Mouse (Mus musculus): ENCODE results near the gene Cpsf6. TPM values are rescaled to one million over a fixed set of nuclear protein-coding genes. Genes with fewer than 3 reads are reported as not detected.

Cpsf6 gene
- polyA plus RNA-seq, 1 experiment: 51.9 TPM

DNA sequence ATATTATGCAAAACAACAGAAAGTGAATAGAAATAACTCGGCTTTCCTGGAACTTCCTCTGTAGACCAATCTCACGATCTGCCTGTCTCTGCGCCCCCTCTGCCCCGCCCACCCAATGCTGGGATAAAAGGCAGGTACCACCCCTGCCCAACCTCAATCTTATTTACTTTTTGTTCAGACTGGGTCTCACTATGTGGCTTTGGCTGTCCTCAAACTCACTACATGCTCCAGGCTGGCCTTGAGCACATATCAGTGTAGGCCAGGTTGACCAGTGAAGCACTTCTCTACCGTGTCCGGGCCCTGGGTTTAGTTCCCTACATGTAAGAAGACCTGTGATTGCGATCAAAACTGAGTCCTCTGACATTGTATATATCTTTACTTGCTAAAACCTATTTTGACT, 40.6 kb downstream of the Cpsf6 start:
- H3K27me3 ChIP-seq (ENCODE audit: control insufficient read depth, insufficient read depth, low read length): no peaks in the 10 kb centered on the region
- H3K4me3 ChIP-seq (ENCODE audit: extremely low read depth, insufficient read depth, insufficient read length): no peak overlapping the region
- H3K4me1 ChIP-seq (ENCODE audit: control insufficient read depth, insufficient read depth, insufficient read length): no peaks in the 10 kb centered on the region
- H3K36me3 ChIP-seq (ENCODE audit: control insufficient read depth, insufficient read depth, low read length): no peaks in the 10 kb centered on the region; the same call in 1 of the 2 replicates
- 60% methylated on average over 7 of the region's 7 CpGs for WGBS
- no peak for TF ChIP-seq CTCF (IDR thresholded peaks at IDR 0.05; ENCODE audit: extremely low read depth, insufficient read depth, insufficient read length, insufficient replicate concordance)
- TF ChIP-seq POLR2A (IDR thresholded peaks at IDR 0.05; ENCODE audit: low read depth, low read length): no peak
- no peak for DNase-seq (ENCODE audit: low read depth in 1 of 2, low spot score in 2 of 2)
- no peak overlapping the region for H3K27ac ChIP-seq (ENCODE audit: insufficient read depth, low read length)

DNA sequence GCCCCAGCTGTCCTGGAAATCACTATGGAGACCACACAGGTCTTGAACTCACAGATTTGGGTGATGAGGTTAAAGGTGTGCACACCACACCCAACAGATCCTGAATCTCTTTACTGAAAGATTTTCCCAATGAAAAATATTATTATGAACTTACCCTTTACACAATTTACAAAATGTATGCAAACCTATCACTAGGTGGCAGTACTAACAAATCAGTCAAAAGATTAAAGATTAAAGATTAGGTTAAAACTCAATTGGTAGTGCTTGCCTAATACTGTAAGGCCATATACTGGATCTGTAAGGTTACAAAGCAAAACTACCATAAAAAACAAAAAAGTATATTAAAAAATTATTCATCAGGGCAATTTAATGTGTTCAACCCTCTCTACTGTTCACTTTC, 41.9 kb downstream of the Cpsf6 start:
- H3K4me1 ChIP-seq (ENCODE audit: control insufficient read depth, insufficient read depth, insufficient read length): no peaks in the 10 kb centered on the region
- H3K4me3 ChIP-seq (ENCODE audit: extremely low read depth, insufficient read depth, insufficient read length): no peak overlapping the region
- H3K27ac ChIP-seq (ENCODE audit: insufficient read depth, low read length): no peak overlapping the region
- H3K27me3 ChIP-seq (ENCODE audit: control insufficient read depth, insufficient read depth, low read length): no peaks in the 10 kb centered on the region
- DNase-seq (ENCODE audit: low read depth in 1 of 2, low spot score in 2 of 2): no peak
- no peak for TF ChIP-seq POLR2A (IDR thresholded peaks at IDR 0.05; ENCODE audit: low read depth, low read length)
- TF ChIP-seq CTCF (IDR thresholded peaks at IDR 0.05; ENCODE audit: extremely low read depth, insufficient read depth, insufficient read length, insufficient replicate concordance): no peak
- H3K36me3 ChIP-seq (ENCODE audit: control insufficient read depth, insufficient read depth, low read length): no peaks in the 10 kb centered on the region; the same call in 1 of the 2 replicates

DNA sequence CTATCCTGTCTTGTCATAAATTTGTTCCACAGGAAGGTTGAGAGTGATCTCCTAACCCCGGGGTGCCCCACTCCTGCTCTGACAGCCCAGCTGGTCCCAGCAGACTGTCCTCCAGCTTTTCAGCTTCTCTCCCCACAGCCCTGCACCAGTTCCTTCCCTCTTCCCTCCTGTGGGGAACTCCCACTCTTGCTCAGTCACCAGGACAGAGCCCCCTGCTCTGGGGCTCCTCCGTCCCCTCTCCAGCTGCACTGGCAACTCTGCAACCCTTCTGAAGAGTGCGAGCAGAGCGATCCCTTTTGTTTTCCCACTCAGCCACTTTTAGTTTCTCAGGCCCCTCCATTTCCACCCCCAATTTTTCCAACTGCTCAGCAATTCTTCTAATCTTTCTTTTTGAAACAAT, 44.2 kb downstream of the Cpsf6 start:
- no peak overlapping the region for H3K4me3 ChIP-seq (ENCODE audit: extremely low read depth, insufficient read depth, insufficient read length)
- no peaks in the 10 kb centered on the region for H3K36me3 ChIP-seq (ENCODE audit: control insufficient read depth, insufficient read depth, low read length)
- no peak overlapping the region for H3K27ac ChIP-seq (ENCODE audit: insufficient read depth, low read length)
- no peak for TF ChIP-seq POLR2A (IDR thresholded peaks at IDR 0.05; ENCODE audit: low read depth, low read length)
- no peak for TF ChIP-seq CTCF (IDR thresholded peaks at IDR 0.05; ENCODE audit: extremely low read depth, insufficient read depth, insufficient read length, insufficient replicate concordance)
- DNase-seq (ENCODE audit: low read depth in 1 of 2, low spot score in 2 of 2): no peak
- no peaks in the 10 kb centered on the region for H3K4me1 ChIP-seq (ENCODE audit: control insufficient read depth, insufficient read depth, insufficient read length)
- WGBS: 10% methylated on average over 4 of the region's 4 CpGs
- H3K27me3 ChIP-seq (ENCODE audit: control insufficient read depth, insufficient read depth, low read length): no peaks in the 10 kb centered on the region

DNA sequence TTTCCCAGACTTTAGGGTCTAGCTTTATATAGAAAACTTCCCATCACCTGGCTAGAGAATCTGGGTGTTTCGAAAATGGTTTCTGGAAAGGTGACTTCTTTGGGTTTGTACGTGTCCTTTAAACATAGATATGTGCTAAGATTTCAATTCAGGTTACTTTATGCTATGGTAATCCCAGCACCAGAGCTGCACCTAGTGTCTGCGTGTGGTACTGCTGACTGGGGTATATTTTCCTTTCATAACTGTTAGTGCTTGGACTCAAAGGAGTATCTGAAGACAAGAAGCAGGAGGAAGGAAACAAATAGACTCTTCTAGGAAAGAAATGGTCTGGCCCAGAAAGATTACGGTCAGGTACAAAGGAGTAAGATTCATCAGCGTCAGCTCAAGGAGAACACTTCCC, 49.3 kb downstream of the Cpsf6 start:
- H3K4me3 ChIP-seq (ENCODE audit: extremely low read depth, insufficient read depth, insufficient read length): no peak overlapping the region
- H3K36me3 ChIP-seq (ENCODE audit: control insufficient read depth, insufficient read depth, low read length): no peaks in the 10 kb centered on the region
- no peaks in the 10 kb centered on the region for H3K4me1 ChIP-seq (ENCODE audit: control insufficient read depth, insufficient read depth, insufficient read length)
- WGBS: 18% methylated on average over 5 of the region's 5 CpGs
- TF ChIP-seq POLR2A (IDR thresholded peaks at IDR 0.05; ENCODE audit: low read depth, low read length) (no peak), CTCF (IDR thresholded peaks at IDR 0.05; ENCODE audit: extremely low read depth, insufficient read depth, insufficient read length, insufficient replicate concordance) (peak; percentile 24; the same call in 1 of the 2 replicates)
- DNase-seq (ENCODE audit: low read depth in 1 of 2, low spot score in 2 of 2): peak; percentile 14 to 44
- H3K27me3 ChIP-seq (ENCODE audit: control insufficient read depth, insufficient read depth, low read length): no peaks in the 10 kb centered on the region
- H3K27ac ChIP-seq (ENCODE audit: insufficient read depth, low read length): no peak overlapping the region

DNA sequence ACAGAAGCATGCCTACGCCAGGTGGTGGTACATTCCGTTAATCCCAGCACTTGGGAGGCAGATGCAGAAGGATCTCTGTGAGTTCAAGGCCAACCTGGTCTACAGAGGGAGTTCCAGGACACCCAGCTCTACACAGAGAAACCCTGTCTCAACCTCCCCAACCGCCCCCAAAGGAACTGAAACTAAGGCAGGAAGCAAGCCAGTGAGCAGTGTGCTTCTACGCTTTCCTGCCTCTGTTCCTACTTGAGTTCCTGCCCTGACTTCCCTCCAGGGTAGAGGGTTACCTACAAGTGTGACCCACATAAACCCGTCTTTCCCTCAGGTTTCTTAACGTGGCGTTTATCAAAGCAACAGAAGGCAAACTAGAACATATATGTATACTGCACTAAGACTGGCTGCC, 56.0 kb downstream of the Cpsf6 start:
- Histone ChIP-seq H3K27me3 (ENCODE audit: control insufficient read depth, insufficient read depth, low read length) (no peaks in the 10 kb centered on the region), H3K4me3 (ENCODE audit: extremely low read depth, insufficient read depth, insufficient read length) (no peak overlapping the region), H3K36me3 (ENCODE audit: control insufficient read depth, insufficient read depth, low read length) (no peaks in the 10 kb centered on the region), H3K27ac (ENCODE audit: insufficient read depth, low read length) (no peak overlapping the region), H3K4me1 (ENCODE audit: control insufficient read depth, insufficient read depth, insufficient read length) (peaks cover 2% of the 10 kb centered on the region; the same call in 1 of the 2 replicates)
- TF ChIP-seq CTCF (IDR thresholded peaks at IDR 0.05; ENCODE audit: extremely low read depth, insufficient read depth, insufficient read length, insufficient replicate concordance) (no peak), POLR2A (IDR thresholded peaks at IDR 0.05; ENCODE audit: low read depth, low read length) (no peak)
- DNase-seq (ENCODE audit: low read depth in 1 of 2, low spot score in 2 of 2): peak; percentile 28 to 60
- WGBS: 36% methylated on average over 7 of the region's 7 CpGs

DNA sequence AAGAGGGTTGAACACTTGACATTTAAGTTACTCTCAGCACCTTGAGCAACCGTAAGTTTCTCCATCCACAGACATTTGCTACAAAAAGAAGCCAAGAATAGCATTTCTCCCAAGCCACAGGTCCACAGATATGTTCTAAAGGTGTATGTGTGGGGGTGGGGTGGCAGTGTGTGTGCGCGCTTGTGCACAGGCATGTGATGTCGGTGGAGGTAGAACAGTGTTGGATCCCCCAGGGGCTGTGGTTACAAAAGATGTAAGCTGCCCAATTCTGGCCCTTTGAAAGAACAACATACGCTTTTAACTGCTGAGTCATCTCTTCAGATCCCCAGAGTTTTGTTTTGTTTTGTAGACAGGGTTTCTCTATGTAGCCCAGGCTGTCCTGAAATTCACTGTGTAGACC, 57.2 kb downstream of the Cpsf6 start:
- Histone ChIP-seq H3K27ac (ENCODE audit: insufficient read depth, low read length) (no peak overlapping the region), H3K4me3 (ENCODE audit: extremely low read depth, insufficient read depth, insufficient read length) (no peak overlapping the region), H3K36me3 (ENCODE audit: control insufficient read depth, insufficient read depth, low read length) (no peaks in the 10 kb centered on the region), H3K4me1 (ENCODE audit: control insufficient read depth, insufficient read depth, insufficient read length) (peaks cover 2% of the 10 kb centered on the region; the same call in 1 of the 2 replicates), H3K27me3 (ENCODE audit: control insufficient read depth, insufficient read depth, low read length) (no peaks in the 10 kb centered on the region)
- 54% methylated on average over 5 of the region's 5 CpGs for WGBS
- DNase-seq (ENCODE audit: low read depth in 1 of 2, low spot score in 2 of 2): no peak
- TF ChIP-seq POLR2A (IDR thresholded peaks at IDR 0.05; ENCODE audit: low read depth, low read length) (no peak), CTCF (IDR thresholded peaks at IDR 0.05; ENCODE audit: extremely low read depth, insufficient read depth, insufficient read length, insufficient replicate concordance) (no peak)

DNA sequence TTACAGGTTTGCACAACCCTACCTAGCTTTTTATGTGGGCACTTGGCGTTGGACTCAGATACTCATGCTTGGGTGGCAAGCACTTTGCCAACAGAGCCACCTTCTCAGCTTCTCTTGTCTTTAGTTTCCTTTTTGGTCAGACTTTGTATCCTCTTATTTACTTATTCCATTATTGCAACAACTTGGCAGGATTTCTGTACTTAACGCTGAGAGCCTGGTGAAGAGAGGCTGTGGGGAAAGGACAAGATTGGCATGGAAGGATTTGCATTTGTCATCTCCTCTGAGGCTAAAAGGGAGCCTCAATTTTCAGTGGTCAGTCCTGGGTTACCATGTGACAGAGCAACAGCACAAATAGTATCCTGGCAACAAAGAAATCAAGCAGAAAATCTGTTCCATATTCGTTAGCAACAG, 59.2 kb downstream of the Cpsf6 start:
- H3K27me3 ChIP-seq (ENCODE audit: control insufficient read depth, insufficient read depth, low read length): no peaks in the 10 kb centered on the region
- H3K4me3 ChIP-seq (ENCODE audit: extremely low read depth, insufficient read depth, insufficient read length): no peak overlapping the region
- no peak for TF ChIP-seq CTCF (IDR thresholded peaks at IDR 0.05; ENCODE audit: extremely low read depth, insufficient read depth, insufficient read length, insufficient replicate concordance)
- TF ChIP-seq POLR2A (IDR thresholded peaks at IDR 0.05; ENCODE audit: low read depth, low read length): no peak
- 75% methylated on average over 3 of the region's 3 CpGs for WGBS
- no peak for DNase-seq (ENCODE audit: low read depth in 1 of 2, low spot score in 2 of 2)
- peaks cover 2% of the 10 kb centered on the region; the same call in 1 of the 2 replicates for H3K4me1 ChIP-seq (ENCODE audit: control insufficient read depth, insufficient read depth, insufficient read length)
- no peak overlapping the region for H3K27ac ChIP-seq (ENCODE audit: insufficient read depth, low read length)
- no peaks in the 10 kb centered on the region for H3K36me3 ChIP-seq (ENCODE audit: control insufficient read depth, insufficient read depth, low read length)

All from spleen, adult 2 months (tissue).